Mouse (Mus musculus) liver, embryonic 11.5 days (tissue): ENCODE results near the gene Olfr1309. TPM values are rescaled to one million over a fixed set of nuclear protein-coding genes. Genes with fewer than 3 reads are reported as not detected.
"Not testable (repeated sequence)": the region's sequence is repeated elsewhere in the genome, so short reads cannot be mapped to it uniquely, and the experiment has no call there.

ENCODE experiments used
- ATAC-seq: fragments of 200-750 bp; cut with Nextera tagmentation; replicated peaks from 2 replicates; pipeline ENCODE4 v1.8.0; 2017; ENCODE audit warnings: moderate number of reproducible peaks, mild to moderate bottlenecking, moderate TSS enrichment, moderate library complexity; ENCODE audit not compliant: low FRiP score
- DNase-seq: peaks from one replicate; pipeline ENCODE4 v3.0.0-alpha.2; 2017; ENCODE audit warnings: low spot score
- H3K27ac ChIP-seq: fragments of 300-500 bp; sonication (generic); 2 replicates; pipeline ENCODE4 v1.5.1; 2014; ENCODE audit warnings: mild to moderate bottlenecking, low read depth, low read length, control low read depth
- H3K27me3 ChIP-seq: fragments of 300-500 bp; sonication (generic); replicated peaks from 2 replicates; pipeline ENCODE4 v1.6.1; 2014; ENCODE audit warnings: low read length, mixed read lengths; ENCODE audit not compliant: control insufficient read depth, insufficient read depth
- H3K36me3 ChIP-seq: fragments of 300-500 bp; sonication (generic); 2 replicates; pipeline ENCODE4 v1.6.1; 2014; ENCODE audit warnings: mild to moderate bottlenecking, low read length, moderate library complexity, mixed read lengths; ENCODE audit not compliant: control insufficient read depth, insufficient read depth
- H3K4me1 ChIP-seq: fragments of 300-500 bp; sonication (generic); replicated peaks from 2 replicates; pipeline ENCODE4 v1.6.1; 2014; ENCODE audit warnings: low read length, mixed read lengths; ENCODE audit not compliant: control insufficient read depth, insufficient read depth
- H3K4me2 ChIP-seq: fragments of 300-500 bp; sonication (generic); 2 replicates; pipeline ENCODE4 v1.6.1; 2014; ENCODE audit warnings: mild to moderate bottlenecking, control low read depth, moderate library complexity
- H3K4me3 ChIP-seq: fragments of 300-500 bp; sonication (generic); 2 replicates; pipeline ENCODE4 v1.5.1; 2014; ENCODE audit warnings: low read depth, low read length, control low read depth
- H3K9ac ChIP-seq: fragments of 300-500 bp; sonication (generic); 2 replicates; pipeline ENCODE4 v1.6.1; 2014; ENCODE audit warnings: low read depth, low read length, control low read depth
- H3K9me3 ChIP-seq: fragments of 300-500 bp; sonication (generic); 2 replicates; pipeline ENCODE4 v1.6.1; 2016; ENCODE audit warnings: low read length, inconsistent platforms, mixed read lengths; ENCODE audit not compliant: control insufficient read depth
- WGBS: fragments of 180-500 bp; shearing (Covaris S2); extraction: QIAGEN DNeasy Blood & Tissue Kit; methylation state at CpG from one replicate; pipeline ENCODE4 v1.1.7; 2014; 5-methylcytosine and 5-hydroxymethylcytosine counted together
- polyA plus RNA-seq: library from polyadenylated mRNA; unstranded; fragments of >200 nt; fragmentation: Nextera tagmentation; extraction: Ambion mirVana; gene quantifications from 2 replicates; pipeline ENCODE4 v1.2.1, GENCODE M21; 2014

Gene Olfr1309
- polyA plus RNA-seq, result not detected in 2 replicates

DNA sequence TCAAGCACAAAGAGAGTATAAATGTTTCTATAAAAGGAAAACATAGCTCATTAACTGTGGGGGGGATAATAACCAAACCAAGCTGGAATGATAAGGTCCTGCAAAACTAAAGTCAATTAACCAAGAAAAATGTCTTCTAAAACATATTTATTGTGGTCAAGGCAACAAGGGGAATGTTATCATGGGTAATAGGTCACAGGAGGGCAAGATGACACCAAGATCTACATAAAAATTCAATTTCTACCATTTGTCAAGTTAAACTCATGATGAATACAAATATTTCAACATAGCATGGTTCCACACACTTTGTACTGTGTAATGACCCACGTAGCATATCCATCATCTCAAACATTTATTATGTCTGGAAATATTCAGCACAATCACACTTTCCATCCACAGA, at the start of gene Olfr1309:
Gene Olfr1309 (minus strand): TSS at position 101 of the 400 bp plus-strand sequence.
- H3K4me2 ChIP-seq, result no peak within 1 kb of the TSS
- H3K27ac ChIP-seq, result no peak within 1 kb of the TSS
- ATAC-seq (no peak), DNase-seq (no peak)
- no peaks in the 10 kb centered on the region for H3K4me1 ChIP-seq
- 52% methylated on average over 1 of the region's 1 CpGs for WGBS
- no peaks in the 10 kb centered on the region for H3K36me3 ChIP-seq
- no peak within 1 kb of the TSS for H3K4me3 ChIP-seq
- H3K9me3 ChIP-seq, result no peaks in the 10 kb centered on the region
- no peaks in the 10 kb centered on the region for H3K27me3 ChIP-seq
- H3K9ac ChIP-seq, result no peak within 1 kb of the TSS

DNA sequence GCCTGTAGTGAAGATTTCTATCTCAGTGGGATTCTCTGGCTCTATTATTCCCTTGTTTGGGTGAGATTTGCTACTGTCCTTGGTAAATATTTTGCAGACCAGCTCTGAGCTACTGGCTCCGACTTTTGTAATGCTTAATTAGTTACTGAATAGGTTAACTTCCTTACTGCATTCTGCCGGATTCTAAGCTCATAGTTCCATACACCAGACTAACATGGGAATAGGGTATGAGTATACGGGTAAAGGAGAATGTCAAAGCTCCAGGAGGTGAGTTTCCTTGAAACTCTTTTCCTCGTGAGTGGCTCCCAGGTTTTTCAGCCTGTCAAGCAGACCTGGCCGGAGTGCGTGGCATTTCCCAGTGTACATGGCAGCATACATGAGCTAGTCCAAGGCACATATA, 36.9 kb upstream of the Olfr1309 start:
- H3K4me3 ChIP-seq, ATAC-seq, H3K9ac ChIP-seq, H3K27me3 ChIP-seq, H3K9me3 ChIP-seq, H3K36me3 ChIP-seq, H3K4me1 ChIP-seq, H3K4me2 ChIP-seq, H3K27ac ChIP-seq, DNase-seq: not testable (repeated sequence)
- WGBS, result 37% methylated on average over 6 of the region's 6 CpGs

DNA sequence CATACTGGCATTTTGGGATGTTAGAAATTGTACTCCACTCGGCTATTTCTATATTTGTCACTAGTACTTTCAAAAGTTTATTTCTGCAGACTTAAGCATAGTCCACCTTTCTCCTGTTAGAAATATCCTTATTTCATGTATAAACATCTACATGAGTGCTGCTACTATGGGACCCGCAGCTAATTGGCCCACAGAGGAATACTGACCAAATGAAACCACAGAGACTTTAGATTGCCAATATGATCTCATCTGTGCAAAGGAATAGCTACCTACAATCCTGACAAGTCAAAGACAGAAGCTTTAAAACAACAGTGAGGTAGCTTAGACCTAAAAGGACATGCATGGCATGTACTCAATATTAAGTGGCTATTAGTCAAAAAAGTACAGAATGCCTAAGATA, 34.2 kb upstream of the Olfr1309 start, which contains the start of gene Olfr1311:
Gene Olfr1311 (minus strand): TSS at position 101 of the 400 bp plus-strand sequence.
- Histone ChIP-seq H3K9me3 (no peaks in the 10 kb centered on the region), H3K27me3 (no peaks in the 10 kb centered on the region), H3K4me1 (no peaks in the 10 kb centered on the region), H3K4me2 (no peak within 1 kb of the TSS), H3K27ac (no peak within 1 kb of the TSS), H3K36me3 (no peaks in the 10 kb centered on the region), H3K9ac (no peak within 1 kb of the TSS), H3K4me3 (no peak within 1 kb of the TSS)
- DNase-seq (no peak), ATAC-seq (no peak)
- WGBS, result 79% methylated on average over 2 of the region's 2 CpGs

DNA sequence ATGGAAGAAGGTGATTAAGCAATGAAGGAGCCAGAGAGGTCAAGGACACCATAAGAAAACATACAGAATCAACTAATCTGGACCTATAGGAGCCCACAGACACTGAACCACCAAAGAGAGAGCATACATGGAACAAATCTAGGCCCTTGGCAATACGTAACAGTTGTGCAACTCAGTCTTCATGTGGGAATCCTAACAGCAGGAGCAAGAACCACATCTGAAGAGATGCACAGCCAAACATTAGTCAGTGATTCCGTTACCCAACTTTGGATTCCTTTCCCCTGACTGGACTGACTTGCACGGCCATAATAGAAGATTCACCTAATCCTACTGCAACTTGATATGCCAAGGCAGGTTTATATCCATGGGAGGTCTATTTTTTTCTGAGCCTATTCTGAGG, 24.8 kb upstream of the Olfr1309 start:
- DNase-seq, result no peak

DNA sequence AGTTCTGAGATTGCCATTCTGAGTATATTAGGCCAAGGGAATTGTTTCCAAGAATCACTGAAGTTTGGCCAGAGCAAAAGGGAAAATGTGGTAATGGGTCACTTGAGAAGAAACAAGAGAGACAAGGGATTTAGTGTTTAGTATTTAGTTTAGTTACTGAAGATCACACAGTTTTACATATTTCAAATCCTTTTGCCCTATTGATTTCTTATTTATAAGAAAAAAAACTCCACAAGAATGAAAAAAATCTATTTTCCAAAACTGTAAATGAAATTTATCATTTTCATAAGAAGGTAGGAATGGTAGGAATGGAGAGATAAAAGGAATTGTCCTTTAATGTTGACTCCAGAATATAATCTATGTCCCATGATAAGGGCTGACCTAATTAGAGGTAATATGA, 22.5 kb upstream of the Olfr1309 start, which contains the start of gene Olfr1310:
Gene Olfr1310 (minus strand): TSS at position 101 of the 400 bp plus-strand sequence.
- Histone ChIP-seq H3K4me1 (no peaks in the 10 kb centered on the region), H3K4me3 (no peak within 1 kb of the TSS), H3K9me3 (no peaks in the 10 kb centered on the region), H3K27me3 (no peaks in the 10 kb centered on the region), H3K36me3 (no peaks in the 10 kb centered on the region), H3K9ac (no peak within 1 kb of the TSS), H3K27ac (no peak within 1 kb of the TSS), H3K4me2 (no peak within 1 kb of the TSS)
- DNase-seq, result no peak
- ATAC-seq, result no peak

More for the DNA sequence above, 24.8 kb upstream of the Olfr1309 start:
- no peaks in the 10 kb centered on the region for H3K27me3 ChIP-seq
- no peak for ATAC-seq
- WGBS, result 59% methylated on average over 3 of the region's 3 CpGs
- no peaks in the 10 kb centered on the region for H3K4me1 ChIP-seq
- H3K4me2 ChIP-seq, result no peak overlapping the region
- no peak overlapping the region for H3K9ac ChIP-seq
- no peaks in the 10 kb centered on the region for H3K36me3 ChIP-seq
- H3K9me3 ChIP-seq, result no peaks in the 10 kb centered on the region
- no peak overlapping the region for H3K4me3 ChIP-seq
- H3K27ac ChIP-seq, result no peak overlapping the region

DNA sequence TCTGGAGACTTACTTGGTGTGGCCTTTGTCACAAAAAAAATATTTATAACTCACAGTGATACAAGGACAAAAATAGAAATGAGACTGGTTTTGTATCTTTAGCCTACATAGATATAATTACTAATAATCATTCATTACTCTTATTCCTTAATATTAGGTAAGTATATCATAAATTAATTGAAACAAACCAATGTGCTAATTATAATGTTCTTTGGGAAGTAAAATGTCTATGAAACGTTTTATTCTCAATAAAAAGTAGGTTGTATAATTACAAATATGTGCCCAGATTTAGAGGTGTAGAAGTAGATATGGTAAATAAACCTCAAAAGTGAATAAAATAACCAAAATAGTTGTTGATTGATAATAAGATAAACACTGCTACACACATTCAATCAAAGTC, 25.2 kb downstream of the Olfr1309 start, which contains the start of gene Olfr1308:
Gene Olfr1308 (minus strand): TSS at position 101 of the 400 bp plus-strand sequence.
- Histone ChIP-seq H3K27ac (no peak within 1 kb of the TSS), H3K27me3 (no peaks in the 10 kb centered on the region), H3K9me3 (no peaks in the 10 kb centered on the region), H3K4me2 (no peak within 1 kb of the TSS), H3K4me3 (no peak within 1 kb of the TSS), H3K9ac (no peak within 1 kb of the TSS), H3K36me3 (no peaks in the 10 kb centered on the region), H3K4me1 (no peaks in the 10 kb centered on the region)
- DNase-seq (no peak), ATAC-seq (no peak)
- WGBS, result 41% methylated on average over 1 of the region's 1 CpGs

DNA sequence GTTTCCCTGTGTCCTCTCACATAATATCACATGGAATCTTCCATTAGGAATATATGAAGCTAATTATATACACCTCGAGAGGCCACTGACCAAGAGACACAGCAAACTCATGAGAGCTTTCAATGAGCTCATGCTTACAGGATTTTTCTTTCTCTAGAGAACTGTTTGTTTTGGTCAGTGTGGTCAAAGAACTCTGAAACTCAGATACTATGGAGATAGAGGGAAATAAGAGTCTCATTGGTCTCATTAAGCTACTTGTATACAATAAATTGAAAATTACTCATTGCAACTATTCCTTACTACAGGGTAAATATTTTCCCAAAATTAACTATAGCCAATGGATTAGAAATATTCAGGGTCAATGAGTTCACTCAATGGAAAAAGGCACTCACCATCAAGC, 40.7 kb downstream of the Olfr1309 start, which contains the start of gene Olfr1307:
Gene Olfr1307 (minus strand): TSS at position 101 of the 400 bp plus-strand sequence.
- H3K4me1 ChIP-seq, result no peaks in the 10 kb centered on the region
- H3K36me3 ChIP-seq, result no peaks in the 10 kb centered on the region
- no peaks in the 10 kb centered on the region for H3K27me3 ChIP-seq
- H3K9ac ChIP-seq, result no peak within 1 kb of the TSS
- H3K9me3 ChIP-seq, result no peaks in the 10 kb centered on the region
- no peak for DNase-seq
- 64% methylated on average over 1 of the region's 1 CpGs for WGBS
- H3K4me2 ChIP-seq, result no peak within 1 kb of the TSS
- H3K4me3 ChIP-seq, result no peak within 1 kb of the TSS
- ATAC-seq, result no peak
- H3K27ac ChIP-seq, result no peak within 1 kb of the TSS

Other genes with a start within 250 kb of the Olfr1309 start
- gene Olfr1301, start 239.3 kb downstream of the Olfr1309 start, polyA plus RNA-seq, result not detected in 2 replicates
- not detected in 2 replicates for gene Olfr1302, start 212.9 kb downstream of the Olfr1309 start, polyA plus RNA-seq
- gene Olfr1303, start 169.9 kb downstream of the Olfr1309 start, polyA plus RNA-seq, result not detected in 2 replicates
- not detected in 2 replicates for gene Olfr1305, start 113.1 kb downstream of the Olfr1309 start, polyA plus RNA-seq
- not detected in 2 replicates for gene Olfr1306, start 74.0 kb downstream of the Olfr1309 start, polyA plus RNA-seq
- not detected in 2 replicates for gene Olfr1307, start 40.8 kb downstream of the Olfr1309 start, polyA plus RNA-seq
- gene Olfr1308, start 25.3 kb downstream of the Olfr1309 start, polyA plus RNA-seq, result not detected in 2 replicates
- gene Olfr1310, start 22.4 kb upstream of the Olfr1309 start, polyA plus RNA-seq, result not detected in 2 replicates
- gene Olfr1311, start 34.1 kb upstream of the Olfr1309 start, polyA plus RNA-seq, result not detected in 2 replicates
- gene Olfr1312, start 60.0 kb upstream of the Olfr1309 start, polyA plus RNA-seq, result not detected in 2 replicates
- gene Olfr1313, start 87.6 kb upstream of the Olfr1309 start, polyA plus RNA-seq, result not detected in 2 replicates
- not detected in 2 replicates for gene Olfr1314, start 106.5 kb upstream of the Olfr1309 start, polyA plus RNA-seq
- gene Olfr1315-ps1, start 125.2 kb upstream of the Olfr1309 start, polyA plus RNA-seq, result not detected in 2 replicates
- not detected in 2 replicates for gene Olfr1316, start 144.7 kb upstream of the Olfr1309 start, polyA plus RNA-seq
- gene Olfr1317, start 150.0 kb upstream of the Olfr1309 start, polyA plus RNA-seq, result not detected in 2 replicates
- gene Olfr1318, start 163.9 kb upstream of the Olfr1309 start, polyA plus RNA-seq, result 0.19 TPM in 1 of 2 replicates, not detected in the other
- gene Lpcat4, start 249.2 kb upstream of the Olfr1309 start, polyA plus RNA-seq, result 14.6 and 15.0 TPM in 2 replicates